Comparison of ENCODE assay signal across 18 mouse cellular contexts in the genomic region with DNA sequence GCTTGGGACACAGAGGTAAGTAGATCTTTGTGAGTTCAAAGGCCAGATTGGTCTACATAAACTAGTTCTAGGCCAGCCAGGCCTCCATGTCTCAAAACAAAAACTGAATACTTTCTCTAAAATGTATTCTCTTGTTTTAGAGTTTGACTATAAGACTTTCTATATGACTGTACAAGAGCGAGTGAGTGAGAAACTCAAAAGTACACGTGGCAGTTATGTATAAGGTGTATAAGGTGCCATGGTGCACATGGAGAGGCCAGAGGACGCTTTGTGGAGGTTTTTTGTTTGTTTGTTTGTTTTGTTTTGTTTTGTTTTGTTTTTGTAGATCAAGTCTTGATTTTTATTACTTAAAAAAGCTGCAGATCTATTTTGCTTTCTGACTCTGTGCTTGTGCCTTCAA. TPM values are rescaled to one million over a fixed set of nuclear protein-coding genes. Genes with fewer than 3 reads are reported as not detected.
A peak's percentile ranks its signal among the peaks of the same experiment; 100 is the strongest.
DNase-seq lines count a peak whose midpoint lies in the region; ATAC-seq lines count a peak whose summit lies in the region.
"Had no signal": no experiment of that assay in that cellular context is flagged by ENCODE, and none has a peak within 500 bp of the region (broad histone marks: within the 10 kb centered on the region; RNA-seq: fewer than 3 reads in every experiment).

No protein-coding gene starts in this region.

- DNase-seq in kidney, adult 8-10 months, result no peak
- no peak for DNase-seq in yolk sac, embryonic 10.5 days (ENCODE audit: low spot score)
- DNase-seq: adrenal gland, adult 2 months; adrenal gland, postnatal 10 days; adrenal gland, postnatal 36 days; B cell, adult 2 months; cerebellum, adult 11-12 months; cerebellum, adult 2 months; cerebellum, adult 9-10 months; cerebellum, postnatal 10 days; cerebellum, postnatal 25 days; forebrain, postnatal 0 days had no signal

- peak; percentile 76 for ATAC-seq in CD4-positive, CD25-positive, alpha-beta regulatory T cell, adult 4 months
- peak; percentile 63 for ATAC-seq in activated CD4-positive, CD25-positive, alpha-beta regulatory T cell, adult 4 months
- ATAC-seq in inflammation-experienced regulatory T-cells, adult 6 months, result peak; percentile 58
- ATAC-seq: forebrain, embryonic 13.5 days; forebrain, embryonic 15.5 days; forebrain, postnatal 0 days; Patski had no signal

RNA-seq across cellular contexts. Expression of gene Scaf8, which starts 15.0 kb away (rescaled TPM):
- polyA plus RNA-seq in CD4-positive, CD25-positive, alpha-beta regulatory T cell, adult 4 months (2017; shearing (Covaris generic)), result 10 to 100 TPM; 23.4 to 25.5 TPM
- 10 to 100 TPM; 23.7 to 24.2 TPM for polyA plus RNA-seq in activated CD4-positive, CD25-positive, alpha-beta regulatory T cell, adult 4 months (2017; shearing (Covaris generic))
- polyA plus RNA-seq in inflammation-experienced regulatory T-cells, adult 6 months (2017; shearing (Covaris generic)), result 10 to 100 TPM; 23.2 to 30.0 (median 26.4) TPM
